Mouse (Mus musculus) bone marrow macrophage, adult 2 months (primary cell): ENCODE data around the gene Pgm2l1. TPM values are rescaled to one million over a fixed set of nuclear protein-coding genes. Genes with fewer than 3 reads are reported as not detected.

Experiments
- H3K27ac ChIP-seq: 2 replicates; pipeline ENCODE4 v1.5.1; 2012; ENCODE audit warnings: low read depth, low read length; ENCODE audit not compliant: insufficient read depth
- H3K4me1 ChIP-seq: 2 replicates; pipeline ENCODE4 v1.6.1; 2012; ENCODE audit warnings: low read length; ENCODE audit not compliant: control insufficient read depth, insufficient read depth
- H3K4me3 ChIP-seq: 2 replicates; pipeline ENCODE4 v1.5.1; 2012; ENCODE audit warnings: mild to moderate bottlenecking, low read length, moderate library complexity; ENCODE audit not compliant: insufficient read depth
- CTCF ChIP-seq: IDR thresholded peaks from 2 replicates; pipeline ENCODE4 v1.5.1; 2012; ENCODE audit warnings: low read depth, mild to moderate bottlenecking, low read length, moderate library complexity
- POLR2A ChIP-seq: IDR thresholded peaks from 2 replicates; pipeline ENCODE4 v1.6.1; 2012; ENCODE audit warnings: mild to moderate bottlenecking, low read depth, low read length, borderline replicate concordance
- polyA plus RNA-seq: library from polyadenylated mRNA; stranded (reverse); fragments of >200 nt; gene quantifications from 2 replicates; pipeline ENCODE4 v1.2.4, GENCODE M21; 2012; ENCODE audit not compliant: missing spikeins, insufficient read depth, insufficient read length

Gene Pgm2l1
- polyA plus RNA-seq, 1 experiment, result 14.1 TPM

DNA sequence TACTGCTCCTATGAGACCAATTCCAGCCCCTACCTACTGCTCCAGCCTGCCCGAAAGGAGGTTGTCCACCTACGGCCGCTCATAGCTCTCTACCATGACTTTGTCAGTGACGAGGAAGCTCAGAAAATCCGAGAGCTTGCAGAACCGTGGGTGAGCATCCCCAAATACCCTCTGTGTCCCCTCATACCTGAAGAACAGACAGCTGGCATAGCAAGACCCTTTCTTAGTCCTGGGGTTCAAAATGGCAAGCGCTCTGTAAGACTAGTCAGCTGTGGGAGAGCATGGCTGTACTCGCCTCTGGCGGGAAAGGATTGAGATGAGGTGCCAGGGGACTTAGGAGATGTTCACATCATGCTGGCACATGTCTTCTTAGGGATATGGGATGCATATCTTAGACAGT lies 78.7 kb downstream of the Pgm2l1 start:
- Histone ChIP-seq H3K4me3 (no peak overlapping the region), H3K27ac (no peak overlapping the region), H3K4me1 (no peaks in the 10 kb centered on the region)
- TF ChIP-seq CTCF (no peak), POLR2A (no peak)

GRCm38 (mm10) chr7:100307872-100308653 lies 80.9 kb downstream of the Pgm2l1 start:
- Histone ChIP-seq H3K4me1 (no peaks in the 10 kb centered on the region), H3K4me3 (no peak overlapping the region), H3K27ac (no peak overlapping the region)
- no peak for TF ChIP-seq CTCF
- TF ChIP-seq POLR2A, result no peak

- TF ChIP-seq POLR2A, result no peak
- no peak for TF ChIP-seq CTCF
- Histone ChIP-seq H3K4me1 (no peaks in the 10 kb centered on the region), H3K4me3 (no peak overlapping the region), H3K27ac (no peak overlapping the region)
Observed at GRCm38 (mm10) chr7:100309216-100309615, 82.0 kb downstream of the Pgm2l1 start.

- H3K27ac ChIP-seq, result no peak overlapping the region
- H3K4me3 ChIP-seq, result no peak overlapping the region
- TF ChIP-seq POLR2A, result no peak
- no peak for TF ChIP-seq CTCF
- no peaks in the 10 kb centered on the region for H3K4me1 ChIP-seq
Observed at GRCm38 (mm10) chr7:100309679-100310078, 82.5 kb downstream of the Pgm2l1 start.

GRCm38 (mm10) chr7:100310290-100310689 lies 83.1 kb downstream of the Pgm2l1 start:
- Histone ChIP-seq H3K4me3 (no peak overlapping the region), H3K27ac (no peak overlapping the region), H3K4me1 (no peaks in the 10 kb centered on the region)
- no peak for TF ChIP-seq CTCF
- TF ChIP-seq POLR2A, result no peak

- H3K27ac ChIP-seq, result no peak overlapping the region
- TF ChIP-seq CTCF, result no peak
- no peak for TF ChIP-seq POLR2A
- H3K4me3 ChIP-seq, result no peak overlapping the region
- H3K4me1 ChIP-seq, result no peaks in the 10 kb centered on the region
Observed at GRCm38 (mm10) chr7:100312716-100313115, 85.5 kb downstream of the Pgm2l1 start.

- Histone ChIP-seq H3K4me3 (no peak overlapping the region), H3K4me1 (no peaks in the 10 kb centered on the region), H3K27ac (no peak overlapping the region)
- TF ChIP-seq CTCF, result no peak
- no peak for TF ChIP-seq POLR2A
Observed at GRCm38 (mm10) chr7:100316924-100317323, 89.7 kb downstream of the Pgm2l1 start.

- TF ChIP-seq CTCF (no peak), POLR2A (no peak)
- Histone ChIP-seq H3K4me3 (no peak overlapping the region), H3K4me1 (no peaks in the 10 kb centered on the region), H3K27ac (no peak overlapping the region)
Observed at GRCm38 (mm10) chr7:100317534-100317933, 90.3 kb downstream of the Pgm2l1 start.

GRCm38 (mm10) chr7:100323721-100324120 lies 96.5 kb downstream of the Pgm2l1 start:
- Histone ChIP-seq H3K4me3 (no peak overlapping the region), H3K27ac (no peak overlapping the region), H3K4me1 (no peaks in the 10 kb centered on the region)
- TF ChIP-seq POLR2A, result no peak
- no peak for TF ChIP-seq CTCF

DNA sequence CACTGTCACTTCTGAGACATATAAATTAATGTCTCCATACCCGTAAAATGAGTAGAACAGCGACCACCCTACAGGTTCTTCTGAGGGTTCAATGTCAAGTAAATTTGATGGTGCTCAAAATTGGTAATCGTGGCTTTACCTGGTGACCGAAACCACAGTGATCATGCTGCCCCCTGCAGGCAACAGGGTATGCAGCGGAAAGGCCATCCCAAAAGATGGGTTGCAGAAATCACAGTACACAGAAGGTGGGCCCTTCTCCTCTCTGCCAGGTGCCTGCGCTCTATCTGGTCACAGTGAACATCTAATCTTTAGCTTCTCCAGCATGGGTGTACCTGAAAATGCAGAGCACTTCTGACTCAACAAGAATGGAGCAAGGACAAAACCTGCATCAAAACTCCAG lies 98.3 kb downstream of the Pgm2l1 start:
- Histone ChIP-seq H3K4me1 (no peaks in the 10 kb centered on the region), H3K27ac (no peak overlapping the region), H3K4me3 (no peak overlapping the region)
- TF ChIP-seq POLR2A (no peak), CTCF (0 out of 2 replicates have a peak, but pooled peaks have one; percentile 28)

- TF ChIP-seq CTCF, result no peak
- TF ChIP-seq POLR2A, result no peak
- Histone ChIP-seq H3K4me3 (no peak overlapping the region), H3K27ac (no peak overlapping the region), H3K4me1 (no peaks in the 10 kb centered on the region)
Observed at GRCm38 (mm10) chr7:100327514-100327913, 100.3 kb downstream of the Pgm2l1 start.

Other genes starting within 250 kb of the Pgm2l1 start
- 26.4 and 27.9 TPM in 2 replicates for gene Rnf169, start 246.9 kb upstream of the Pgm2l1 start, polyA plus RNA-seq
- not detected in 2 replicates for gene Chrdl2, start 221.2 kb upstream of the Pgm2l1 start, polyA plus RNA-seq
- gene Pold3, start 105.8 kb upstream of the Pgm2l1 start, polyA plus RNA-seq, result 55.3 and 61.5 TPM in 2 replicates
- gene Lipt2, start 68.1 kb upstream of the Pgm2l1 start, polyA plus RNA-seq, result 2.4 and 4.2 TPM in 2 replicates
- 1.7 and 5.0 TPM in 2 replicates for gene Kcne3, start 50.9 kb upstream of the Pgm2l1 start, polyA plus RNA-seq
- 0.29 TPM in 1 of 2 replicates, not detected in the other for gene P4ha3, start 58.1 kb downstream of the Pgm2l1 start, polyA plus RNA-seq
- 20.9 and 21.6 TPM in 2 replicates for gene C2cd3, start 144.8 kb downstream of the Pgm2l1 start, polyA plus RNA-seq
- gene Ppme1, start 144.9 kb downstream of the Pgm2l1 start, polyA plus RNA-seq, result 21.1 and 23.6 TPM in 2 replicates
- gene Ucp3, start 245.6 kb downstream of the Pgm2l1 start, polyA plus RNA-seq, result not detected in 2 replicates